Mouse (Mus musculus) heart, postnatal 36 days (tissue): ENCODE results near the gene Ror2. TPM values are rescaled to one million over a fixed set of nuclear protein-coding genes. Genes with fewer than 3 reads are reported as not detected.

ENCODE experiments used
- DNase-seq, 2 experiments: peaks; one replicate each; pipeline ENCODE4 v3.0.0; 2021 to 2022
- intact Hi-C: fragments of 180-260 bp; cut with DNase I; formaldehyde crosslinking; loops from one replicate; pipeline ENCODE4 v1.15.1; 2025
- total RNA-seq, 2 experiments: library from RNA; stranded (reverse); gene quantifications; 2 replicates each; pipeline ENCODE4 v1.2.3; 2021

Gene Ror2
- total RNA-seq, 2 experiments from 2014 or later = 1.3 to 1.9 TPM

- intact Hi-C loops = no loop called here
- DNase-seq = no peak
Measured at GRCm38 (mm10) chr13:53235953-53236352, 50.0 kb downstream of the Ror2 start.

- no peak for DNase-seq
- intact Hi-C loops = no loop called here
Measured at GRCm38 (mm10) chr13:53234844-53235243, 51.1 kb downstream of the Ror2 start.

GRCm38 (mm10) chr13:53233826-53234786, 51.8 kb downstream of the Ror2 start:
- no peak for DNase-seq
- intact Hi-C loops = no loop called here

GRCm38 (mm10) chr13:53233381-53233780, 52.5 kb downstream of the Ror2 start:
- peak; percentile 40 to 44 for DNase-seq
- intact Hi-C loops = no loop called here

- intact Hi-C loops = no loop called here
Measured at GRCm38 (mm10) chr13:53232419-53232818, 53.5 kb downstream of the Ror2 start.

GRCm38 (mm10) chr13:53230446-53231161, 55.3 kb downstream of the Ror2 start:
- intact Hi-C loops = no loop called here
- DNase-seq = peak in 1 of 2 experiments; percentile 38

More at GRCm38 (mm10) chr13:53232419-53232818, 53.5 kb downstream of the Ror2 start:
- no peak for DNase-seq

GRCm38 (mm10) chr13:53227019-53227418, 58.9 kb downstream of the Ror2 start:
- no peak for DNase-seq
- intact Hi-C loops = no loop called here

- intact Hi-C loops = no loop called here
- DNase-seq = no peak
Measured at GRCm38 (mm10) chr13:53226461-53226860, 59.5 kb downstream of the Ror2 start.

- intact Hi-C loops = no loop called here
- DNase-seq = no peak
Measured at GRCm38 (mm10) chr13:53225925-53226324, 60.0 kb downstream of the Ror2 start.

GRCm38 (mm10) chr13:53221176-53221575, 64.7 kb downstream of the Ror2 start:
- intact Hi-C loops = no loop called here
- DNase-seq = no peak

- intact Hi-C loops = no loop called here
- DNase-seq = no peak
Measured at GRCm38 (mm10) chr13:53219889-53220288, 66.0 kb downstream of the Ror2 start.

- intact Hi-C loops = no loop called here
- no peak for DNase-seq
Measured at GRCm38 (mm10) chr13:53219391-53219790, 66.5 kb downstream of the Ror2 start.

GRCm38 (mm10) chr13:53217396-53217975, 68.4 kb downstream of the Ror2 start:
- intact Hi-C loops = no loop called here
- DNase-seq = no peak

- no peak for DNase-seq
- intact Hi-C loops = loop anchor here (5.0 kb wide), 1 partner anchor 75 kb away; the partner anchor contains the start of gene Ror2
Measured at GRCm38 (mm10) chr13:53211971-53212733, 73.8 kb downstream of the Ror2 start.

- intact Hi-C loops = no loop called here
- DNase-seq = no peak
Measured at GRCm38 (mm10) chr13:53208556-53208955, 77.4 kb downstream of the Ror2 start.

- no peak for DNase-seq
- intact Hi-C loops = no loop called here
Measured at GRCm38 (mm10) chr13:53205128-53205911, 80.6 kb downstream of the Ror2 start.

- intact Hi-C loops = no loop called here
- no peak for DNase-seq
Measured at GRCm38 (mm10) chr13:53202439-53202830, 83.5 kb downstream of the Ror2 start.

GRCm38 (mm10) chr13:53201628-53202438, 84.1 kb downstream of the Ror2 start:
- intact Hi-C loops = no loop called here
- peak in 1 of 2 experiments; percentile 38 for DNase-seq

- intact Hi-C loops = no loop called here
- no peak for DNase-seq
Measured at GRCm38 (mm10) chr13:53200121-53200520, 85.8 kb downstream of the Ror2 start.
